Mouse (Mus musculus): Measurements from ENCODE around the gene Pmvk.

GRCm38 (mm10) chr3:89496366-89496765 lies 42.0 kb downstream of the Pmvk start:
- no peak for TF ChIP-seq CTCF (IDR thresholded peaks at IDR 0.05; ENCODE audit: insufficient read depth, low read depth, low read length)
- no peak for TF ChIP-seq POLR2A (IDR thresholded peaks at IDR 0.05; ENCODE audit: insufficient read depth, low read depth, low read length)

Data from olfactory bulb, adult 2 months (tissue).